Mouse (Mus musculus) common myeloid progenitor, adult 5-6 weeks (primary cell): ENCODE measurements around the gene Gm4131. TPM values are rescaled to one million over a fixed set of nuclear protein-coding genes. Genes with fewer than 3 reads are reported as not detected.
A peak's percentile ranks its signal among the peaks of the same experiment; 100 is the strongest.

Experiments used
- ATAC-seq: replicated peaks from 2 replicates; pipeline ENCODE4 v1.8.0; 2016; ENCODE audit warnings: low read depth, mild to moderate bottlenecking, moderate TSS enrichment, inconsistent platforms; ENCODE audit not compliant: poor library complexity, severe bottlenecking
- total RNA-seq: library from RNA; stranded (forward); fragments of 200-1000, 187-1606 nt; gene quantifications from 2 replicates; pipeline ENCODE4 v1.2.3, GENCODE M21; 2017

The Gm4131 gene
- total RNA-seq, 1 experiment from 2014 or later: not detected

GRCm38 (mm10) chr14:62416742-62417134 lies 150.0 kb downstream of the Gm4131 start:
- ATAC-seq: peak; percentile 72

GRCm38 (mm10) chr14:62416007-62416741 lies 150.5 kb downstream of the Gm4131 start:
- no peak for ATAC-seq

Other genes starting within 250 kb of the Gm4131 start
- gene Gucy1b2, start 110.6 kb downstream of the Gm4131 start, total RNA-seq: not detected in 2 replicates
- not detected in 2 replicates for gene Fam124a, start 11.2 kb downstream of the Gm4131 start, total RNA-seq
- not detected in 2 replicates for gene Serpine3, start 96.7 kb upstream of the Gm4131 start, total RNA-seq
- 72.9 and 102 TPM in 2 replicates for gene Ints6, start 194.2 kb upstream of the Gm4131 start, total RNA-seq